Mouse (Mus musculus) forebrain, postnatal 0 days (tissue): ENCODE measurements around the gene Slc43a1. TPM values are rescaled to one million over a fixed set of nuclear protein-coding genes. Genes with fewer than 3 reads are reported as not detected.

ENCODE experiments used
- ATAC-seq: fragments of 200-750 bp; cut with Nextera tagmentation; 2 replicates; pipeline ENCODE4 v1.8.0; 2017; ENCODE audit warnings: mild to moderate bottlenecking, moderate library complexity
- DNase-seq: peaks from one replicate; pipeline ENCODE4 v3.0.0-alpha.2; 2015
- H3K27ac ChIP-seq: fragments of 300-500 bp; sonication (generic); 2 replicates; pipeline ENCODE4 v1.5.1; 2014; ENCODE audit warnings: low read depth, mild to moderate bottlenecking, antibody characterized with exemption, low read length, moderate library complexity, mixed read lengths
- H3K27me3 ChIP-seq: fragments of 300-500 bp; sonication (generic); 2 replicates; pipeline ENCODE4 v1.6.1; 2014; ENCODE audit warnings: mild to moderate bottlenecking, low read length, mixed read lengths; ENCODE audit not compliant: insufficient read depth
- H3K36me3 ChIP-seq: fragments of 300-500 bp; sonication (generic); 2 replicates; pipeline ENCODE4 v1.6.1; 2014; ENCODE audit warnings: mild to moderate bottlenecking, moderate library complexity; ENCODE audit not compliant: insufficient read depth
- H3K4me1 ChIP-seq: fragments of 300-500 bp; sonication (generic); 2 replicates; pipeline ENCODE4 v1.6.1; 2014; ENCODE audit warnings: antibody characterized with exemption; ENCODE audit not compliant: insufficient read depth
- H3K4me2 ChIP-seq: fragments of 300-500 bp; sonication (generic); 2 replicates; pipeline ENCODE4 v1.6.1; 2014; ENCODE audit warnings: low read depth, mild to moderate bottlenecking, moderate library complexity
- H3K4me3 ChIP-seq: fragments of 300-500 bp; sonication (generic); 2 replicates; pipeline ENCODE4 v1.5.1; 2014; ENCODE audit warnings: low read depth, low read length, mixed read lengths
- H3K9ac ChIP-seq: fragments of 300-500 bp; sonication (generic); 2 replicates; pipeline ENCODE4 v1.6.1; 2014; ENCODE audit warnings: mild to moderate bottlenecking
- H3K9me3 ChIP-seq: fragments of 300-500 bp; sonication (generic); 2 replicates; pipeline ENCODE4 v1.6.1; 2016; ENCODE audit warnings: low read length
- CTCF ChIP-seq: sonication (generic); IDR thresholded peaks from 2 replicates; pipeline ENCODE4 v1.5.1; 2016; ENCODE audit warnings: antibody characterized with exemption, control low read depth, low read depth
- WGBS: fragments of 180-500 bp; shearing (Covaris S2); extraction: QIAGEN DNeasy Blood & Tissue Kit; methylation state at CpG from one replicate; pipeline ENCODE4 v1.1.7; 2014; 5-methylcytosine and 5-hydroxymethylcytosine counted together
- polyA plus RNA-seq: library from polyadenylated mRNA; unstranded; fragments of >200 nt; fragmentation: Nextera tagmentation; extraction: Ambion mirVana; gene quantifications from 2 replicates; pipeline ENCODE4 v1.2.1, GENCODE M21; 2015
- total RNA-seq: library from RNA; depleted of rRNA; stranded (reverse); fragments of >200 nt; gene quantifications from 2 replicates; pipeline ENCODE4 v1.2.3, GENCODE M21; 2014

Slc43a1 gene
- total and polyA plus RNA-seq, 2 experiments from 2014 or later, result 0.94 to 3.0 TPM

DNA sequence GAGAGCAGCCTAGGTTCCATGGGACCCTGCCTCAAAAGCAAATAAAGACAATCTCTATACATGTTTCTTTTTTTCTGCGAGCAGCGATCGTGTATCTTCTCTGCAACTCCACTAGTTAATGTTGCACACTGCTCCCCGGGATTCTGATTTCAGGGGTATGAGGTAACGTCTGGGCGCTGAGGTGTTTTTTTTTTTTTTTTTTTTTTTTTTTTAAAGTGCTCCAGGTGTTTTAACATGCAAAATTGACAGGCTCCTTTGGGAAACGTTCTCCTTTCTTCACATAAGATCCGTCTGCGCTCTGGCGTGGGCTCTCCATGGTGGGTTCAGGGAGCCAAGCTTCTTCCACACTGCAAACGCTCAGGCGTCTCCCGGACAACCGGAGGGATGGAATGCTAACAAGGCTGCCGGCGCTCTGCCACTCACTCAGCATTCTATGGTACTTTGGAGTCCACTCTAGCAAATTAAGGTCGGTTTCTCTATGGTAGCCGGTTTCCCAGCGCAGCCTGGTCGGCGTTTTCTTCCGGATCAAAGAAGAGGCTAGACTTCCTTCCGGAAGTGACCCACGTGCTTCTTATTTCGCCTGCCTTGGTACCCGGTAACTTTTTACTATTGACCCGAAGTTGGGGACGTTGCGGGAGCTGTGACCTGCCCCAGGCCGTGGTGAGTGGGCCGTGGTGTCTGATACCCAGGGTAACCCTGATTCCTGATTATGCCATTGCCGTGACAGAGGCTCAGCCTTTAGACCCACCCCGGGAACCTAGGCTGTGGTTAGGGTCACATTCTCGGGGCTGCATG lies 12.0 kb upstream of the Slc43a1 start, which contains the start of gene Timm10:
TSS of gene Timm10 (plus strand) at position 510 of the 795 bp plus-strand sequence.
- H3K4me1 ChIP-seq, result peaks cover 11% of the 10 kb centered on the region; the same call in 1 of the 2 replicates
- peak within 1 kb of the TSS; percentile 89 for H3K4me3 ChIP-seq
- no peak for TF ChIP-seq CTCF
- under 1% methylated on average over 34 of the region's 34 CpGs for WGBS
- H3K27me3 ChIP-seq, result no peaks in the 10 kb centered on the region
- peak within 1 kb of the TSS; percentile 99 for H3K4me2 ChIP-seq
- DNase-seq (peak; percentile 97), ATAC-seq (peak; percentile 96)
- H3K9ac ChIP-seq, result peak within 1 kb of the TSS; percentile 75
- H3K36me3 ChIP-seq, result peaks cover 12% of the 10 kb centered on the region; the same call in 1 of the 2 replicates
- H3K9me3 ChIP-seq, result no peaks in the 10 kb centered on the region
- H3K27ac ChIP-seq, result peak within 1 kb of the TSS; percentile 72

DNA sequence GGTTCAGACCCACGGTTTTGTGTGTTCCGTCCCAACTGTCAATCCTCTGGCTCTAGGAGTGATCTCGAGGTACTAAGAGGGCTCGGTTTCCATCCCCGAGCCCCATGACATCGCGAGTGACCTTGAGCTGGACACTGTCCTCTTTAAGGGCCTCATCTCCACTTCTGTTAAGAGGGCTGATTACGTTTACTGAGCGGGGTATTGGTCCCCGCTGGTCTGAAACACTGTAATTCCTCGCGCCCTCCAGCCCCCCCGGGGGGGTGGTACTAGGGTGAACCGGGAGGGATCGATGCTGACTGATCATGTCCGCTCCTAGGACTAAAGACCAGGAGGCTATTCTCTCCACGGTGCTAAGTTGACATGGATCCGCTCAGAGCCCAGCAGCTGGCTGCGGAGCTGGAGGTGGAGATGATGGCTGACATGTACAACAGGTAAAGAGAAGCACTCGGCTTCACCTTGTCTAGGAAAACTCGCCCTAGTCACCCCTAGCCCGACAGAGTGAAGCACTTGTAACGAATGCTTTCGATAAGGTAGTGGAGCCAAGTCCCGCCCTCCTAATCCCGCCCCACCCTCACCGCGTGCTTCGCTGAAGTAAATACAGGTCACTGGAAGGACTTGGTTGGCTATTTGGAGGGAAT lies 11.2 kb upstream of the Slc43a1 start:
- no peak for TF ChIP-seq CTCF
- peak overlapping the region; percentile 75 for H3K9ac ChIP-seq
- ATAC-seq, result no peak
- peak overlapping the region; percentile 89 for H3K4me3 ChIP-seq
- H3K27ac ChIP-seq, result no peak overlapping the region
- H3K27me3 ChIP-seq, result no peaks in the 10 kb centered on the region
- no peak for DNase-seq
- peaks cover 14% of the 10 kb centered on the region; the same call in 1 of the 2 replicates for H3K4me1 ChIP-seq
- H3K4me2 ChIP-seq, result peak overlapping the region; percentile 99
- H3K36me3 ChIP-seq, result peaks cover 12% of the 10 kb centered on the region; the same call in 1 of the 2 replicates
- H3K9me3 ChIP-seq, result no peaks in the 10 kb centered on the region
- 1% methylated on average over 29 of the region's 29 CpGs for WGBS

- Histone ChIP-seq H3K9me3 (no peaks in the 10 kb centered on the region), H3K4me2 (no peak overlapping the region), H3K36me3 (peaks cover 12% of the 10 kb centered on the region; the same call in 1 of the 2 replicates), H3K4me3 (no peak overlapping the region), H3K27ac (peak overlapping the region; percentile 57; the same call in 1 of the 2 replicates), H3K27me3 (no peaks in the 10 kb centered on the region), H3K4me1 (peaks cover 12% of the 10 kb centered on the region; the same call in 1 of the 2 replicates), H3K9ac (no peak overlapping the region; the same call in 1 of the 2 replicates)
- peak; percentile 82 for ATAC-seq
- peak; percentile 95 for DNase-seq
- peak; percentile 95 for TF ChIP-seq CTCF
- WGBS, result 19% methylated on average over 10 of the region's 10 CpGs
Observed at GRCm38 (mm10) chr2:84831666-84832391, 6.8 kb upstream of the Slc43a1 start.

DNA sequence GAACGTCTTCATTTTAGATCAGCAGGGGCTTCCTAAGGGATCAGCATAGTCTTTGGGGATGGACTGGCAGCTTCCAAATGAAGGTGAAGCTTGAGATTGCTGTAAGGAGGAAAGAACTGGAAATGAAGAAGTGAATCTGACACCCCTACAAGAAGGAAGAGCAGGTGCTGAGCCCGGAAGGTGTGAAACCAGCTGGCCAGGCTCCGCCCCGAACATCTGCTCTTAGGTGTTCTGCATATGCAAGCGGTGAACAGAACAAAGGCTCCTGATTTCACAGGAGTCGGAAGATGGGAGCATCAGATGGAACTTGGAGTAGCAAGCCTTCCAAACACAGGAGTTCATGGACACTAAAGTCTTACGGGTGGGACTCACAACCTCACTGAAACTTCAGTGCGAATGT lies 1.5 kb upstream of the Slc43a1 start:
- Histone ChIP-seq H3K27ac (no peak overlapping the region), H3K27me3 (peaks cover 25% of the 10 kb centered on the region), H3K9me3 (no peaks in the 10 kb centered on the region), H3K36me3 (no peaks in the 10 kb centered on the region), H3K4me3 (no peak overlapping the region), H3K4me1 (0 out of 2 replicates have a peak, but pooled peaks cover 10% of the 10 kb centered on the region), H3K4me2 (no peak overlapping the region), H3K9ac (no peak overlapping the region)
- 72% methylated on average over 8 of the region's 8 CpGs for WGBS
- DNase-seq (no peak), ATAC-seq (no peak)
- no peak for TF ChIP-seq CTCF

- H3K4me3 ChIP-seq, result no peak overlapping the region
- 0 out of 2 replicates have a peak, but pooled peaks cover 10% of the 10 kb centered on the region for H3K4me1 ChIP-seq
- no peak overlapping the region for H3K9ac ChIP-seq
- no peak overlapping the region for H3K4me2 ChIP-seq
- TF ChIP-seq CTCF, result no peak
- no peak overlapping the region for H3K27ac ChIP-seq
- DNase-seq, result no peak
- no peak for ATAC-seq
- no peaks in the 10 kb centered on the region for H3K36me3 ChIP-seq
- H3K27me3 ChIP-seq, result peaks cover 25% of the 10 kb centered on the region
- H3K9me3 ChIP-seq, result no peaks in the 10 kb centered on the region
- WGBS, result 25% methylated on average over 9 of the region's 9 CpGs
Observed at GRCm38 (mm10) chr2:84837817-84838592, 645 bp upstream of the Slc43a1 start.
